Mouse (Mus musculus) R1 (cell line): ENCODE measurements around the gene Lmx1a.
A peak's percentile ranks its signal among the peaks of the same experiment; 100 is the strongest.

Experiments used
- DNase-seq: peaks from one replicate; pipeline ENCODE4 v3.0.0-alpha.2; 2018; ENCODE audit warnings: low read depth, low spot score

Gene Lmx1a

DNA sequence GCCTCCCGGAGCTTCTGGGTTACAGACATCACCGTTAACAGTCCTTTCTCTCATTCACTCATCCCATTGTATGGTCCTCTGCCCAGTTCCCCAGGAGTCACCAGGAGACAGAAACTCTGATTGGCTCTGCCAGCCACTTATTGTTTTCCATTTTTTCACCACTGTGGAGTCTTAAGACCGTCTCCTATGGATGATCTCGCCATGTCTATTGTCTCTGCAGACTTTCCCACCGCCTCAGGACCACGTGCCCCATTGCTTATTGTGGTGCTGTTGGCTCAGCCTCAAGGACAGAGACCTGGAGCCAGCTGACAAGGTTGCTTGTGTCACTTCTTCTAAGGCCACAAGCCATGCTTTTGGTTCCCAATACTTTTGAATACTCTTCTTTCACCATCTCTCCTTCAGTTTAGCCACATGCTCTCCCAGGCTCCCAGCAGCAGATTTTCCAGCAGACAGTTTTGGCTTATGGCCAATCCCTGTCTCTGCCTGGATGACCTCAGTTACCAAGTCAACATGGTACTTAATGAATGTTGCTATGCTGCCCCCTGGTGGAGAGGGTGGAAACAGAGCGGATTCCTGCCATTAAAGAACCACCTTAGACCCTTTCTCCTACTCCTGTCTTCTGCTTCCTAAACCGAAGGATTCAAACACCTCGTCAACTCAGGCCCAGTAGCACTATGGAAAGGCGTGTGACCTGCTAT lies 92.9 kb downstream of the Lmx1a start:
- DNase-seq, result peak; percentile 83

DNA sequence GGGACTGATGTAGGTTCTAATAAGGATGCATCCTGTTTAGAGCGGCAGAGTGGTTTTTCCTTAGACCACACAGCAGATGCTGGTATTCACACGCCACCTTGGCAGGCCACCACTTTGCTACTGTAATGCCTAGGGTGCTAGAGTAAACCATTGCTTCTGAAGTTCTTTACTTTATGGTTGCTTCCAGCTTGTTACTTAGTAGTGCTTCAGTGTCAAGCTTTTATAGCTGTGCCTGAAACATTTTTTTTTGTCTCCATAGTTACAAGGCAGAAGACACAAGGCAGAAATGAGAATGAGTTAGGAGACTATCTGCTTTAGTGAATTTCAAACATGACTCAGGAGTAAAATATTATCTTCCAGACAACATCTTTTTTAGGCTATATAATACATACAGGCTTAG lies 95.0 kb downstream of the Lmx1a start:
- no peak for DNase-seq

- DNase-seq, result no peak
Measured at GRCm38 (mm10) chr1:167788684-167789413, 99.8 kb downstream of the Lmx1a start.

DNA sequence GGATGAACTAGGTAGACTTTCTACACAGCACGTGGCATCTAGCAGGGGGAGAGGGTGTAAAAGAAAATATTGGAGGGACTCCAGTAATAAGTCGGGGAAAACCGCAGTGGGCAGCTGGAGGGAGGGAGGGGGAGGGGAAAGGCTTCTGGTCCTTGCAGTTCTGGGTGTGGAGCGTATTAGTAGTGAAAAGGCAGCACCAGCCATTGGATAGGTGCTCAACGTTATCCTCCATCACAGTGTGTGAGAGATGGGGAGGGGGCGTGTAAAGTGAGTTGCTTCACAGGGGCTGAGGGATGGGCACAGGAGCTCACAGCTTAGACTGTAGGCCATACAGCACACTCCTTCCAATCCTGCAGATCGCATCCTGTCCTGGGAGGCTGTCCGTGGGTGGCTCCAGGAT lies 100.4 kb downstream of the Lmx1a start:
- DNase-seq, result no peak

GRCm38 (mm10) chr1:167790688-167791087 lies 101.7 kb downstream of the Lmx1a start:
- no peak for DNase-seq

- DNase-seq, result no peak
Measured at GRCm38 (mm10) chr1:167791221-167791620, 102.2 kb downstream of the Lmx1a start.

- DNase-seq, result no peak
Measured at GRCm38 (mm10) chr1:167801923-167802322, 112.9 kb downstream of the Lmx1a start.

- DNase-seq, result peak; percentile 82
Measured at GRCm38 (mm10) chr1:167802510-167803271, 113.7 kb downstream of the Lmx1a start.

GRCm38 (mm10) chr1:167803351-167803981 lies 114.4 kb downstream of the Lmx1a start:
- DNase-seq, result no peak

DNA sequence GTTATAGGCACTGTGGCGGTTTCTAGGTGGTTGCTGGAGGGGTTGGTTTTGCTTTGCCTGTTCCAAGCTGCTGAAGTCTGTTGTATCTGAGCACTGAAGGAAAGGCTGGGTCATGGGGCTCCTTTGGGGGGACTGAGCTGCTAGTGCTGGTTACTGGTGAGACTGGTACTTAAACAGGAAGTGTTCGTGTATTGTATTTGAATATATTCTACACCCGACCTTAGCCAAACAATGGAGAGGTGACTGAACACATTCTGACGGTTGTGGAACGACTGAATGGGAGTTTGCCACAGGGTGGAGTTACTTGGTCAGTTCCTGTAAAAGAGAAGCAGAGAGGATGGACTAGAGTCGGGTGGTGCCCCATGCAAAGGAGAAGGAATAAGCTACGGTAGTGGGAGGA lies 115.8 kb downstream of the Lmx1a start:
- no peak for DNase-seq

GRCm38 (mm10) chr1:167811141-167811540 lies 122.1 kb downstream of the Lmx1a start:
- no peak for DNase-seq

- DNase-seq, result no peak
Measured at GRCm38 (mm10) chr1:167815166-167815565, 126.1 kb downstream of the Lmx1a start.

DNA sequence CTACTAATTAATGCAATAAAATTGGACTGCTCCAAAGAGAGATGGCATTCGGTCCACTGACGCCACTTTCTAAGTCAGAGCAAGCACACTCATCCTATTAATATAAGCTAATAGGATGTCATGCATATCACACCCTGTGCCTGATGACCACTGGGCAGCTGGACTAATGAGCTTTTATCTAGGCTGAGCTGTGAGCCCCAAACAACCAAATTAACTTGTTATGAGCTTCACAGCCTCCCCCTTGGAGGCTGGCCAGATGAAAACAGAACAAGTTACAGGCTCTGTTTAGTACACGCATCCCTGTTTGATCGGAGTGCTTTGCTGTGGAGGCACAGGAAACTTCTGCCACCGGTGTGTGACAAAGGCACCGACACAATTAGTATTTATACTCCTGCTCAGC lies 128.0 kb downstream of the Lmx1a start:
- no peak for DNase-seq

GRCm38 (mm10) chr1:167817616-167818015 lies 128.6 kb downstream of the Lmx1a start:
- DNase-seq, result no peak

- DNase-seq, result no peak
Measured at GRCm38 (mm10) chr1:167820031-167820430, 131.0 kb downstream of the Lmx1a start.

DNA sequence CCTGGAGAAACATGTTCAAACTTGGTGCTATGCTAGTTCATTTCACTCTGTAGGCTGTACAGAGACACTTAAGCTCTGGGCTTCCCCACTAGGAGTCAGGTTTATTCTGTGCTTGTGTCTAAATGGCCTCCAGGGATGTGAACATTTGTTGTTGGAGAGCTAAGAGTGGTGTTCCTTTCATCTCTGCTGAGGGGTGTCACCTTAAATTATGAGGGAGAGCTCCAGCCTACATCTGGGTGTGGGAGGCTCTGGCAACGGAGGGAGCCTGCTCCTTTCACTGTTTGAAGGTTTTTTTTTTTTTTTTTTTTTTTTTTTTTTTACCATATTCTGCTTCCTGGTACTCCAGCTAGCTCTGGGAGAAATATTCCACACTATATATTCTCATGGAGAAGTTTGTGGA lies 132.1 kb downstream of the Lmx1a start:
- no peak for DNase-seq

DNA sequence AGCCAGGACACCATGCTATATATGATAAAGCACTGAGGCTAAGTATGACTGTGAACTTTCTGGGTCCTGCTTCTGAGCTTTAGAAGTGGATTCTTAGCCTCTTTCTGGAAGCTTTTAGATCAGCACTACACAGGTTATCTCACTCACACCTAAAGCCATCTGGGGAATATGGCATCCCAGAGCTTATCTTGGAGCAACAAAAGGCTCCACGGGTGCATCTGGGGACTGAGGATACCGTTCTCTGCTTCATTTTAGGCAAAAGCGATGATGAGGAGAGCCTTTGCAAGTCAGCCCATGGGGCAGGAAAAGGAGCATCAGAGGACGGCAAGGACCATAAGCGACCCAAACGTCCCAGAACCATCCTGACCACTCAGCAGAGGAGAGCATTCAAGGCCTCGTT lies 141.3 kb downstream of the Lmx1a start:
- no peak for DNase-seq

DNA sequence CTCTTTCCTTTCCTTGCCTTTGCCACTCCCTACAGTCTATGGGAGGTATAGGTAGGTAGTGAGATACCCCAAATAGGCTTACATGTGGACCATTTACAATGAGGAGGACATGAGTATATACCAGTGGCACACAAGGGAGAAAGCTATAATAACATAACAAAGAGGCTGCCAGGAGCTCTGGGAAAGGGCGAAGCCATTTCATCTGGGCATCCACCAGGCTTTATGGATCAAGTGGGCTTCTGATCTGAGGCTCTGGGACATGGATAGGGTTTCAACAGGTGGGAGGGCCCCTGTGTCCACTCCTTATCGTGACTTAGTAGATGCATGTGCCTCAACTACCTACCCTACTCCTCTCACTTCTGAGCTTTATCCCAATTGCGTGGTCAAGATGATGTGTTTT lies 142.6 kb downstream of the Lmx1a start:
- no peak for DNase-seq

- DNase-seq, result peak; percentile 52
Measured at GRCm38 (mm10) chr1:167854801-167855200, 165.8 kb downstream of the Lmx1a start.

GRCm38 (mm10) chr1:167872028-167872427 lies 183.0 kb downstream of the Lmx1a start:
- peak; percentile 13 for DNase-seq

DNA sequence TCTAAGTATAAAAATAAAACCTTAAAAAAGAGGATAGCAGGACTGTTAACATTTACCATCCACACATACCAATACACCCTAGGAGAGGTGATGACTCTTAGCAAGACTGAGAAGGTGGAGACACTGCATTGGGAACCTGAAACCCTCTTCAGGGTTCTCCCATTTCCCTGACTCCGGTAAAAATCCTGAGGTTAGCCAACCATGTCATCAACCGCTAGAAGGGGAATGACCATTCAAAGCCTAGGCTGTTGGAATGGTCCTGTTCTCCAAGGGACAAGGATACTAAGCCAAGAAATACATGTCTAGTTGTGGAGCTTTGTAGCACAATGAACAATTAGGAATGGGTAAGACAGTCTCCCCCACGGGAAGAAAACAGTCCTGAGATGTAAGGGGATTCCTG lies 185.1 kb downstream of the Lmx1a start:
- no peak for DNase-seq

DNA sequence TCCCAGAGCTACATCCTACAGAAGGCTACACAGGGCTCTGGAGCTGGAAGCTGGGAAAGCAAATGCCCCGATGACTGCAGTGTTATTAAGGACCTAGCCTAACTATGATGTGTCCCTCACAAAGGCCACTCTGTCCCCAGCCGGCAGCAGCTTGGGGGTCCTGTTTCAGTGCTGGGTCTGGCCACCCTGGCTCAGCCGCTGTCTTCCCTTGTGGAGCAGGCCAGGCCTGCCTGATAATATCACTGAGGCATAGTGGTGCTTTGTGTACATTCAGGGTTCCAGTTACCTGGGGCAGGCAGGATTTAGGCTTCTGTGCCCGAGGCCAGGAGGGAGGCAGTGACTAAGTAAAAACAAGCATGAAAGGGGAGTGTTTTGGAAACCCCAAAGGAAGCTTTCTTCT lies 188.9 kb downstream of the Lmx1a start:
- DNase-seq, result no peak
